Mouse (Mus musculus) C2C12 (cell line): ENCODE data around the gene Cds2. TPM values are rescaled to one million over a fixed set of nuclear protein-coding genes. Genes with fewer than 3 reads are reported as not detected.

Experiments
- H3K27me3 ChIP-seq: one replicate; pipeline ENCODE4 v1.6.1; 2011; ENCODE audit not compliant: control insufficient read depth, insufficient read depth, insufficient read length
- H3K36me3 ChIP-seq: one replicate; pipeline ENCODE4 v1.6.1; 2011; ENCODE audit not compliant: control insufficient read depth, insufficient read depth
- H3K4me3 ChIP-seq: one replicate; pipeline ENCODE4 v1.5.1; 2011; ENCODE audit warnings: mild to moderate bottlenecking, control low read depth; ENCODE audit not compliant: poor library complexity, insufficient read depth, severe bottlenecking
- H3K79me2 ChIP-seq: one replicate; pipeline ENCODE4 v1.6.1; 2011; ENCODE audit not compliant: control insufficient read depth, insufficient read depth
- H3K79me3 ChIP-seq: one replicate; pipeline ENCODE4 v1.6.1; 2011; ENCODE audit warnings: low read depth, control low read depth
- H3ac ChIP-seq: one replicate; pipeline ENCODE3; 2011; ENCODE audit warnings: low read depth; ENCODE audit not compliant: control insufficient read depth, insufficient read length
- CEBPB ChIP-seq: IDR thresholded peaks from one replicate; pipeline ENCODE4 v1.6.1; 2011; ENCODE audit warnings: low read depth, mild to moderate bottlenecking, control low read depth, moderate library complexity
- CTCF ChIP-seq: IDR thresholded peaks from one replicate; pipeline ENCODE4 v1.5.1; 2011; ENCODE audit not compliant: control insufficient read depth, insufficient read depth, insufficient read length
- FOSL1 ChIP-seq: IDR thresholded peaks from one replicate; pipeline ENCODE4 v1.8.0; 2011; ENCODE audit warnings: mild to moderate bottlenecking, low read length; ENCODE audit not compliant: poor library complexity, insufficient read depth, severe bottlenecking
- MAX ChIP-seq: IDR thresholded peaks from one replicate; pipeline ENCODE4 v1.6.1; 2011; ENCODE audit warnings: mild to moderate bottlenecking, control low read depth
- MYOD1 ChIP-seq: IDR thresholded peaks from one replicate; pipeline ENCODE4 v1.6.1; 2011; ENCODE audit warnings: low read depth; ENCODE audit not compliant: control insufficient read depth, insufficient read length
- MYOG ChIP-seq: IDR thresholded peaks from one replicate; pipeline ENCODE4 v1.6.1; 2011; ENCODE audit not compliant: control insufficient read depth, insufficient read length; ENCODE audit errors: extremely low read depth
- USF1 ChIP-seq: IDR thresholded peaks from one replicate; pipeline ENCODE4 v1.6.1; 2011; ENCODE audit warnings: low read depth, mild to moderate bottlenecking, control low read depth, moderate library complexity
- polyA plus RNA-seq: library from polyadenylated mRNA; unstranded; fragments of >200 nt; fragmentation: generic; extraction: Trizol; gene quantifications from one replicate; pipeline ENCODE4 v1.2.1, GENCODE M21; 2012; ENCODE audit warnings: missing spikeins

Cds2 gene
- polyA plus RNA-seq, 1 experiment = 13.4 TPM

- TF ChIP-seq MYOD1 (no peak), USF1 (no peak), FOSL1 (no peak), CTCF (no peak), MAX (no peak), CEBPB (no peak), MYOG (no peak)
- Histone ChIP-seq H3ac (no peak overlapping the region), H3K4me3 (no peak overlapping the region), H3K27me3 (no peaks in the 10 kb centered on the region), H3K79me3 (peaks cover 31% of the 10 kb centered on the region), H3K79me2 (peaks cover 68% of the 10 kb centered on the region), H3K36me3 (peaks cover 18% of the 10 kb centered on the region)
Measured at GRCm38 (mm10) chr2:132291265-132291664, 28.3 kb downstream of the Cds2 start.

DNA sequence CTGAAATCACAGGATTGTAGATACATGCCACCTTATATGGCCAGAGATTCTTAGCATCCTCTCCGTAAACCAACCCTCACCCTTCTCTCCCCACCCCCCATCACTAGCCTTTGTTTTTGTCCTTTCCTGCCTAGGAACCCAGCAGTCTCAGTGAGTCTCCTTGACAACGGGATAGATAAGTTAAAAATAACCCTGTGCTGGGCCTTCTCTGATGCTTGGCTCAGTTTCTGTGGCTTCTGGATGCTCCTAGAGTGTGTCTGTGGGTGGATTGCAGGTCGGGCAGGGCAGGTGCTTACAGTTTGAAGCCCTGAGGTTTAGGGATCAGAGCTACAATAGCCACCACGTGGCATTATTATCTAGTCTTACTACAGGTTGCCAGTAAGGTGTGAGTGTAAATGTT lies 29.1 kb downstream of the Cds2 start:
- Histone ChIP-seq H3K79me3 (peaks cover 31% of the 10 kb centered on the region), H3K27me3 (no peaks in the 10 kb centered on the region), H3K4me3 (no peak overlapping the region), H3ac (no peak overlapping the region), H3K36me3 (peaks cover 18% of the 10 kb centered on the region), H3K79me2 (peaks cover 67% of the 10 kb centered on the region)
- TF ChIP-seq MYOG (no peak), USF1 (no peak), FOSL1 (no peak), CTCF (no peak), MAX (no peak), CEBPB (no peak), MYOD1 (no peak)

DNA sequence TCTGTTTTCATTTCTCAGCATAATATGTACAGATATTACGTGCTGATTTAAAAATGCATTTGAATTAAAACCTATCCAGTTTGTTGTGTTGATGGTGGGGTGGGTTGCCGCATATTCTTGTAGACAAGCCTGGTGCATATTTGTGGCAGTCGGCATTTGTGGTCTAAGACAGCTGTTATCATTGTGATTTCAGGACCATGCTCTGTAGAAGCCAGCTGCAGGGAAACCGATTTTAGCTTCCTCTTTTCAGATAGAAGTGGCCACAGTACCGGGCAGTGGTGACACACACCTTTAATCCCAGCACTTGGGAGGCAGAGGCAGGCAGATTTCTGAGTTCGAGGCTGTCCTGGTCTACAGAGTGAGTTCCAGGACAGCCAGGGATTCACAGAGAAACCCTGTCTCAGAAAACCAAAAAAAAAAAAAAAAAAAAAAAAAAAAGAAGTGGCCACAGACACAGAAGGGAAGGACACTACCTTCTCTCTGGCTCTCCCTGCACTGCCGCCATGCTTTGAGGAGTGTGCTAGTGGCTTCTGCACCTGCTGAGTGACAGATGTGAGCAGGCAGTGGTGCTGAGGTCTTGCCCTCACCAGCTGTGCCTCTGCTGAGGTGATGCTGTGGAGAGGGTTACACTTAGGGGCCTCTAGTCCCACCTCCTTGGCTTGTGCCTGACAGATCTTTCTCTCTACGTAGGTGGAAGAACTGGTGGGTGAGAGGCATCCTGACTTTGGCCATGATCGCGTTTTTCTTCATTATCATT lies 30.9 kb downstream of the Cds2 start:
- TF ChIP-seq MYOG (no peak), CTCF (no peak), USF1 (no peak), MYOD1 (no peak), FOSL1 (no peak), CEBPB (no peak), MAX (no peak)
- peaks cover 28% of the 10 kb centered on the region for H3K36me3 ChIP-seq
- H3K79me2 ChIP-seq = peaks cover 49% of the 10 kb centered on the region
- H3K4me3 ChIP-seq = no peak overlapping the region
- no peak overlapping the region for H3ac ChIP-seq
- H3K27me3 ChIP-seq = no peaks in the 10 kb centered on the region
- H3K79me3 ChIP-seq = peaks cover 16% of the 10 kb centered on the region

GRCm38 (mm10) chr2:132298250-132298649 lies 35.3 kb downstream of the Cds2 start:
- Histone ChIP-seq H3K79me3 (no peaks in the 10 kb centered on the region), H3K27me3 (no peaks in the 10 kb centered on the region), H3K4me3 (no peak overlapping the region), H3ac (no peak overlapping the region), H3K79me2 (peaks cover 6% of the 10 kb centered on the region), H3K36me3 (peaks cover 40% of the 10 kb centered on the region)
- TF ChIP-seq MYOG (no peak), FOSL1 (no peak), CEBPB (no peak), CTCF (no peak), USF1 (no peak)

- TF ChIP-seq MAX = no peak
- TF ChIP-seq USF1 = no peak
- no peaks in the 10 kb centered on the region for H3K27me3 ChIP-seq
- no peaks in the 10 kb centered on the region for H3K79me3 ChIP-seq
- H3ac ChIP-seq = no peak overlapping the region
- no peaks in the 10 kb centered on the region for H3K79me2 ChIP-seq
- peaks cover 36% of the 10 kb centered on the region for H3K36me3 ChIP-seq
- no peak overlapping the region for H3K4me3 ChIP-seq
Measured at GRCm38 (mm10) chr2:132301436-132301835, 38.5 kb downstream of the Cds2 start.

DNA sequence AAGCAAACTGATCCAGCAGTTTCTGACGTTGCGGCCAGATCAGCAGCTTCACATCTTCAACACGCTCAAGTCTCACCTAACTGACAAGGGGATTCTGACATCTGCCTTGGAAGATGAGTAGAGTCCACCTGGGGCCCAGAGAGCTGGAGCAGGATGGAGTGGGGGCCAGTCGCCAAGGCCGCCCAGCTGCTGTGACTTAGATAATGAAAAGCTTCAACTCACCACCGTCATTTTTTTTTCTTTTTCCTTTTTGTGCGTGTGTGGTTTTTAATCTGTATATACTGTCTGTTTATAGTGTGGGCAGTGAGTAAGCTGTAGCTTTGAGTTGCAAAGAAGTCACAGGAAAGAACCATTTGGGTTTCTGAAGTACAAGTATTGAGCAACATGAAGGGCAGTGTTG lies 42.2 kb downstream of the Cds2 start:
- TF ChIP-seq CTCF = no peak
- no peak for TF ChIP-seq MYOD1
- no peak for TF ChIP-seq USF1
- TF ChIP-seq FOSL1 = no peak
- TF ChIP-seq MYOG = no peak
- no peak for TF ChIP-seq CEBPB
- TF ChIP-seq MAX = no peak
- Histone ChIP-seq H3ac (no peak overlapping the region), H3K27me3 (no peaks in the 10 kb centered on the region), H3K79me3 (no peaks in the 10 kb centered on the region), H3K79me2 (no peaks in the 10 kb centered on the region), H3K4me3 (no peak overlapping the region), H3K36me3 (peaks cover 33% of the 10 kb centered on the region)
